Mouse (Mus musculus): Measurements from ENCODE around the gene Sox12.
"Not testable (repeated sequence)": the region's sequence is repeated elsewhere in the genome, so short reads cannot be mapped to it uniquely, and the experiment has no call there.

The Sox12 gene

GRCm38 (mm10) chr2:152399122-152399542 lies 1.3 kb upstream of the Sox12 start:
- DNase-seq (ENCODE audit: low spot score), result no peak

GRCm38 (mm10) chr2:152398691-152399090 lies 828 bp upstream of the Sox12 start:
- peak; percentile 89 for DNase-seq (ENCODE audit: low spot score)

GRCm38 (mm10) chr2:152397004-152397589 lies 766 bp downstream of the Sox12 start:
- no peak for DNase-seq (ENCODE audit: low spot score)

- no peak for DNase-seq (ENCODE audit: low spot score)
Observed at GRCm38 (mm10) chr2:152396110-152397003, 1.5 kb downstream of the Sox12 start.

- DNase-seq (ENCODE audit: low spot score), result no peak
Observed at GRCm38 (mm10) chr2:152395271-152395920, 2.5 kb downstream of the Sox12 start.

- DNase-seq (ENCODE audit: low spot score), result no peak
Observed at GRCm38 (mm10) chr2:152393225-152394017, 4.4 kb downstream of the Sox12 start.

- no peak for DNase-seq (ENCODE audit: low spot score)
Observed at GRCm38 (mm10) chr2:152392786-152393185, 5.1 kb downstream of the Sox12 start.

GRCm38 (mm10) chr2:152384191-152384590 lies 13.7 kb downstream of the Sox12 start:
- no peak for DNase-seq (ENCODE audit: low spot score)

GRCm38 (mm10) chr2:152376345-152376741 lies 21.5 kb downstream of the Sox12 start, which contains the start of gene Nrsn2:
Nrsn2 (minus strand) TSS chr2:152376638.
- DNase-seq (ENCODE audit: low spot score), result no peak

GRCm38 (mm10) chr2:152375652-152376344 lies 22.1 kb downstream of the Sox12 start:
- DNase-seq (ENCODE audit: low spot score), result no peak

GRCm38 (mm10) chr2:152373547-152373946 lies 24.3 kb downstream of the Sox12 start:
- DNase-seq (ENCODE audit: low spot score), result no peak

- DNase-seq (ENCODE audit: low spot score), result no peak
Observed at GRCm38 (mm10) chr2:152372661-152373060, 25.2 kb downstream of the Sox12 start.

GRCm38 (mm10) chr2:152372104-152372503 lies 25.8 kb downstream of the Sox12 start:
- no peak for DNase-seq (ENCODE audit: low spot score)

GRCm38 (mm10) chr2:152368532-152369140 lies 29.2 kb downstream of the Sox12 start:
- peak; percentile 70 for DNase-seq (ENCODE audit: low spot score)

GRCm38 (mm10) chr2:152367917-152368316 lies 29.9 kb downstream of the Sox12 start:
- no peak for DNase-seq (ENCODE audit: low spot score)

GRCm38 (mm10) chr2:152363245-152364147 lies 34.4 kb downstream of the Sox12 start:
- peak; percentile 76 for DNase-seq (ENCODE audit: low spot score)

- DNase-seq (ENCODE audit: low spot score), result no peak
Observed at GRCm38 (mm10) chr2:152361193-152361592, 36.7 kb downstream of the Sox12 start.

GRCm38 (mm10) chr2:152360271-152360775 lies 37.5 kb downstream of the Sox12 start:
- no peak for DNase-seq (ENCODE audit: low spot score)

- DNase-seq (ENCODE audit: low spot score), result no peak
Observed at GRCm38 (mm10) chr2:152359616-152360015, 38.2 kb downstream of the Sox12 start.

- not testable (repeated sequence) for DNase-seq (ENCODE audit: low spot score)
Observed at GRCm38 (mm10) chr2:152358977-152359376, 38.9 kb downstream of the Sox12 start.

Data from c-Kit-positive CD71-positive TER-119-positive erythroid progenitor cells, embryonic 14.5 days (primary cell).